Mouse (Mus musculus) liver, adult 2 months (tissue): ENCODE results near the gene Cited4.

Source experiments
- CTCF ChIP-seq: fragments of 200-500 bp; IDR thresholded peaks from 2 replicates; pipeline ENCODE4 v1.5.1; 2011; ENCODE audit warnings: low read depth, low read length, control low read depth
- POLR2A ChIP-seq: fragments of 200-500 bp; IDR thresholded peaks from 2 replicates; pipeline ENCODE4 v1.6.1; 2011; ENCODE audit warnings: low read length, control low read depth; ENCODE audit not compliant: insufficient read depth; ENCODE audit errors: extremely low read depth

- TF ChIP-seq CTCF (no peak), POLR2A (no peak)
Observed at GRCm38 (mm10) chr4:120673606-120674005, 7.2 kb downstream of the Cited4 start.
